In the genomic region with DNA sequence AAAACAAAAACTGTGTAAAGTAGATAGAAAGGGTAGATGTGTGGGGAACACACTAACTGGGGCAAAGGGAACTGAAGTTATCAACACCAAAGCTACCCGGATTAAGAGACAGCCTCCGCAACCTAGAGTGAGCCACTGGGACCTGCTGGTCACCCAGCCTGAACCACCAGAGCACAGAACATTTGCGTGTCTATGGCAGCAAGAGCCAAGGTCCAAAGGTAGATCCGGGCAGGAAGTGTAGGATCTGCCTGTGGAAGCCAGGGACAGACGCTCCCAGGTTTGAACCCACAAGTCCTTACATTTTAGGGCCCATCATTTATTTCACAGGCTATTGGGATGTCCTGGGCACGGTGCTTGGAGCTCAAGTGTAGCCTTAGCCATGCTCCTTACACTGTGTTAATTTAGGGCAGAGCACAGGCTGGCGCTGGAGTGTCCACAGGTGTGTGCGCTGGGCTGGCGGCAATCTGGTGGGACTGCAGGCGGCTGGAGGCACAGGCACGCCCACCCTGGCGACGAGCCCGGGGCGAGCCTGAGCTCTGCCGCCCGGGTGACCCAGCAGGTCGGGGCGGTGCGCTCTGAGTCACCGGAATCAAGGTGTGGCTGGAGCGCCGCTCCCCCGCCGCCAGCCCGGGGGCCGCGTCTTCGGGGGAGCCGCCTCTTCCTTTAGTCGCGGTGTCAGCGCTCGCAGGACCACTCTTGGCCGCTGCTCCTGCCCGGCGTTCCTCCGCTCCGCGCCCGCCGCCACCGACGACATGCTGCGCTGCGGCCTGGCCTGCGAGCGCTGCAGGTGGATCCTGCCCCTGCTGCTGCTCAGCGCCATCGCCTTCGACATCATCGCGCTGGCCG, we compare ENCODE assay signal across 8 mouse cellular contexts. TPM values are rescaled to one million over a fixed set of nuclear protein-coding genes. Genes with fewer than 3 reads are reported as not detected.
A peak's percentile ranks its signal among the peaks of the same experiment; 100 is the strongest.
DNase-seq lines count a peak whose midpoint lies in the region; ATAC-seq and TF ChIP-seq lines count a peak whose summit lies in the region.

Perp (plus strand) TSS at position 580 of the 846 bp plus-strand sequence.

- ATAC-seq in Patski = peak; percentile 81
- ATAC-seq in megakaryocyte-erythroid progenitor cell, adult 5-6 weeks (replicated peaks; ENCODE audit: low FRiP score, low TSS enrichment, poor library complexity, severe bottlenecking) = peak; percentile 88

- in situ Hi-C loops in Patski (cut with MboI; ENCODE audit: low pct_unique_long_range_greater_than_20kb) = loop anchor here (5.0 to 10.0 kb wide), 3 partner anchors 53 to 520 kb away; no protein-coding TSS in a partner anchor

- intact Hi-C loops in left cerebral cortex, postnatal 4 days (cut with DNase I) = loop anchor here (10.0 kb wide), 2 partner anchors 300 to 450 kb away; partner anchors contain the start of gene Hebp2

- H3K27ac ChIP-seq in forebrain, embryonic 10.5 days = peak within 1 kb of the TSS; percentile 65
- peak within 1 kb of the TSS; percentile 75 for H3K27ac ChIP-seq in hindbrain, embryonic 10.5 days

- H3K4me3 ChIP-seq in forebrain, embryonic 10.5 days = peak within 1 kb of the TSS; percentile 65
- peak within 1 kb of the TSS; percentile 66 for H3K4me3 ChIP-seq in hindbrain, embryonic 10.5 days

- DNase-seq in Patski (ENCODE audit: low read depth, low spot score) = no peak
- DNase-seq in brain, embryonic 14.5 days (ENCODE audit: low read depth) = peak; percentile 64
- DNase-seq in forebrain, embryonic 10.5 days (ENCODE audit: extremely low spot score, low spot score) = peak; percentile 36
- DNase-seq in hindbrain, embryonic 10.5 days (ENCODE audit: low spot score) = peak; percentile 60
- DNase-seq in left cerebral cortex, postnatal 4 days = peak; percentile 29
- peak; percentile 24 for DNase-seq in splenic B cell, adult 2 months (ENCODE audit: low read depth, low spot score)
- no peak for DNase-seq in frontal cortex, postnatal 36 days (ENCODE audit: low spot score in 2 of 2)

- peaks cover 10% of the 10 kb centered on the region for H3K4me1 ChIP-seq in forebrain, embryonic 10.5 days
- peaks cover 10% of the 10 kb centered on the region for H3K4me1 ChIP-seq in hindbrain, embryonic 10.5 days (replicated peaks)

- peaks cover 3% of the 10 kb centered on the region for H3K27me3 ChIP-seq in Patski
- H3K27me3 ChIP-seq in forebrain, embryonic 10.5 days (ENCODE audit: poor library complexity, severe bottlenecking) = peaks cover 57% of the 10 kb centered on the region
- H3K27me3 ChIP-seq in hindbrain, embryonic 10.5 days (ENCODE audit: insufficient read depth, poor library complexity, severe bottlenecking) = peaks cover 50% of the 10 kb centered on the region
- H3K27me3 ChIP-seq in splenic B cell, adult 2 months (ENCODE audit: control insufficient read depth, insufficient read depth, low read length, poor library complexity, severe bottlenecking) = no peaks in the 10 kb centered on the region

- WGBS in forebrain, embryonic 10.5 days = 2% methylated on average over 54 of the region's 54 CpGs
- WGBS in hindbrain, embryonic 10.5 days = 3% methylated on average over 54 of the region's 54 CpGs

- no peaks in the 10 kb centered on the region for H3K9me3 ChIP-seq in forebrain, embryonic 10.5 days
- no peaks in the 10 kb centered on the region for H3K9me3 ChIP-seq in hindbrain, embryonic 10.5 days

- POLR2A ChIA-PET in Patski (lab: Charles Lee) = no interaction called here

- no peaks in the 10 kb centered on the region for H3K36me3 ChIP-seq in forebrain, embryonic 10.5 days (replicated peaks)
- H3K36me3 ChIP-seq in hindbrain, embryonic 10.5 days = no peaks in the 10 kb centered on the region
- H3K36me3 ChIP-seq in splenic B cell, adult 2 months (ENCODE audit: control insufficient read depth, insufficient read depth, low read length, poor library complexity, severe bottlenecking) = no peaks in the 10 kb centered on the region

- no peak for TF ChIP-seq CTCF in Patski (IDR thresholded peaks at IDR 0.05)
- TF ChIP-seq CTCF in brain, embryonic 14.5 days (IDR thresholded peaks at IDR 0.05; ENCODE audit: borderline replicate concordance, extremely low read depth, insufficient read depth, insufficient read length) = no peak

- no peak for TF ChIP-seq POLR2A in brain, embryonic 14.5 days (IDR thresholded peaks at IDR 0.05; ENCODE audit: borderline replicate concordance, extremely low read depth, insufficient read depth, insufficient read length, poor library complexity, severe bottlenecking)

- CTCF ChIA-PET in Patski (lab: Charles Lee) = interaction anchor here (1.7 kb wide), 1 partner anchor 13 kb away, joined by 5 read pairs; no protein-coding TSS in a partner anchor

RNA-seq across cellular contexts. Expression of gene Perp, which starts in this region (rescaled TPM):
- polyA plus RNA-seq in Patski (2021) = 108 TPM
- 12.8 and 16.5 TPM in 2 replicates for polyA plus RNA-seq in brain, embryonic 14.5 days (2012; rRNA removed)
- 12.1 and 13.2 TPM in 2 replicates for polyA plus RNA-seq in forebrain, embryonic 10.5 days (2016; fragmentation: Nextera tagmentation; extraction: Ambion mirVana)
- 15.7 and 18.2 TPM in 2 replicates for polyA plus RNA-seq in hindbrain, embryonic 10.5 days (2016; fragmentation: Nextera tagmentation; extraction: Ambion mirVana)
- total RNA-seq in left cerebral cortex, postnatal 4 days (2021) = 1 to 10 TPM; 4.5 to 5.6 TPM
- not detected in 2 replicates for total RNA-seq in megakaryocyte-erythroid progenitor cell, adult 5-6 weeks (2014; fragmentation: Nextera tagmentation)
- 0.88 and 1.1 TPM in 2 replicates for total RNA-seq in megakaryocyte-erythroid progenitor cell, adult 5-6 weeks (2017)

Comparison
In these comparisons a context has a peak if more than half of its experiments do, and no peak if none do; other contexts are left out.
1. DNase-seq: peak in brain, embryonic 14.5 days (single experiment), forebrain, embryonic 10.5 days (single experiment), hindbrain, embryonic 10.5 days (single experiment), left cerebral cortex, postnatal 4 days (single experiment) and splenic B cell, adult 2 months (single experiment); none in Patski (single experiment) and frontal cortex, postnatal 36 days (0 of 2).